Mouse (Mus musculus) stomach, embryonic 14.5 days (tissue): ENCODE measurements around the gene Zfp87. TPM values are rescaled to one million over a fixed set of nuclear protein-coding genes. Genes with fewer than 3 reads are reported as not detected.

Experiments
- ATAC-seq: fragments of 200-750 bp; cut with Nextera tagmentation; 2 replicates; pipeline ENCODE4 v1.8.0; 2017; ENCODE audit warnings: low read depth, moderate TSS enrichment; ENCODE audit not compliant: insufficient number of reproducible peaks, insufficient read depth, low FRiP score
- H3K27ac ChIP-seq: fragments of 300-500 bp; sonication (generic); 2 replicates; pipeline ENCODE4 v1.5.1; 2014; ENCODE audit warnings: mild to moderate bottlenecking, low read length, moderate library complexity, mixed read lengths
- H3K27me3 ChIP-seq: fragments of 300-500 bp; sonication (generic); 2 replicates; pipeline ENCODE4 v1.6.1; 2014; ENCODE audit warnings: low read length, control low read depth, mixed read lengths; ENCODE audit not compliant: control insufficient read depth, insufficient read depth
- H3K36me3 ChIP-seq: fragments of 300-500 bp; sonication (generic); 2 replicates; pipeline ENCODE4 v1.6.1; 2014; ENCODE audit warnings: mild to moderate bottlenecking, control low read depth, low read length, moderate library complexity, mixed read lengths; ENCODE audit not compliant: control insufficient read depth, insufficient read depth
- H3K4me1 ChIP-seq: fragments of 300-500 bp; sonication (generic); 2 replicates; pipeline ENCODE4 v1.6.1; 2014; ENCODE audit warnings: low read length, control low read depth, mixed read lengths; ENCODE audit not compliant: control insufficient read depth, insufficient read depth
- H3K4me2 ChIP-seq: fragments of 300-500 bp; sonication (generic); replicated peaks from 2 replicates; pipeline ENCODE4 v1.6.1; 2014; ENCODE audit warnings: low read depth, low read length, control low read depth
- H3K4me3 ChIP-seq: fragments of 300-500 bp; sonication (generic); 2 replicates; pipeline ENCODE4 v1.5.1; 2014; ENCODE audit warnings: low read depth, low read length, control low read depth
- H3K9ac ChIP-seq: fragments of 300-500 bp; sonication (generic); replicated peaks from 2 replicates; pipeline ENCODE4 v1.6.1; 2014; ENCODE audit warnings: low read depth, mild to moderate bottlenecking, control low read depth, low read length, moderate library complexity, mixed read lengths
- H3K9me3 ChIP-seq: fragments of 300-500 bp; sonication (generic); 2 replicates; pipeline ENCODE4 v1.6.1; 2016; ENCODE audit warnings: low read depth, low read length, control low read depth; ENCODE audit not compliant: control insufficient read depth
- WGBS: fragments of 180-500 bp; shearing (Covaris S2); extraction: QIAGEN DNeasy Blood & Tissue Kit; methylation state at CpG from one replicate; pipeline ENCODE4 v1.1.7; 2014; 5-methylcytosine and 5-hydroxymethylcytosine counted together
- polyA plus RNA-seq: library from polyadenylated mRNA; unstranded; fragments of >200 nt; fragmentation: Nextera tagmentation; extraction: Ambion mirVana; gene quantifications from 2 replicates; pipeline ENCODE4 v1.2.1, GENCODE M21; 2014

Zfp87 gene
- 25.0 and 29.0 TPM in 2 replicates for polyA plus RNA-seq

DNA sequence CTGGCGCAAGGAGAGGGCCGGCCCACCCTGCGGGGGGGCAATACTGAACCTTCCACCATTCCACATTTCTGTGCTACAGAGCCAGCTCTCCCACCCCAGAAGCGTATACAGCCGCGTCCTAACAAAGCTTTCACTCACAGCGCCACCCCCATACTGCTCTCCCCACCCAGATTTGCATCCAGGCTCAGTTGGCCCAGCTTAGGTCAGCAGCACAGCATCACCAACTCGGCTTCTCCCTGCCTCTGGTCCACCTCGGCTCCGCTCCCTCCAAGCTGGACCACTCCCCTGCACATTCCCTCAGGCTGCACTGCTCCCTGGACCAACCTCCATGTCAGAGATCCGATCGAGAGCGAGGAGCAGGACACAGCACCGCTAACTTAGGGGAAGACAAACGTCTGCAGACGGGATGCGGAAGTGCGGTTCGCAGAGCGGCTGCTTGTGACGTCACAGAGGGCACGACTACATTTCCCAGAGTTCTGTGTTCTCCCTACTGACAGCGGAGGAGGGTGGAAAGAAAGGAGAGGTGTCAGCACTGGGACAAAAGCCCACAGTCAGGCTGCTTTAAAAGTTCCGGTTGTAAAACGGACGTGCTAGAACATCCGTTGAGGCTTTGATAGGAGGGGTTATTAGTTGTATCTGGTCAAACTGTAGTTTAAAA, at the start of gene Zfp87, which contains the start of gene Gm26965:
Zfp87 (minus strand) TSS at position 425 of the 658 bp plus-strand sequence.
Gm26965 (minus strand) TSS at position 399 of the 658 bp plus-strand sequence.
- Histone ChIP-seq H3K4me2 (peak within 1 kb of the TSS; percentile 78), H3K9ac (peak within 1 kb of the TSS; percentile 76), H3K4me1 (peaks cover 6% of the 10 kb centered on the region; the same call in 1 of the 2 replicates), H3K4me3 (peak within 1 kb of the TSS; percentile 91), H3K27ac (peak within 1 kb of the TSS; percentile 58; the same call in 1 of the 2 replicates), H3K36me3 (0 out of 2 replicates have a peak, but pooled peaks cover 1% of the 10 kb centered on the region), H3K27me3 (no peaks in the 10 kb centered on the region), H3K9me3 (no peaks in the 10 kb centered on the region)
- 0% methylated on average over 27 of the region's 27 CpGs for WGBS
- peak; percentile 99 for ATAC-seq

DNA sequence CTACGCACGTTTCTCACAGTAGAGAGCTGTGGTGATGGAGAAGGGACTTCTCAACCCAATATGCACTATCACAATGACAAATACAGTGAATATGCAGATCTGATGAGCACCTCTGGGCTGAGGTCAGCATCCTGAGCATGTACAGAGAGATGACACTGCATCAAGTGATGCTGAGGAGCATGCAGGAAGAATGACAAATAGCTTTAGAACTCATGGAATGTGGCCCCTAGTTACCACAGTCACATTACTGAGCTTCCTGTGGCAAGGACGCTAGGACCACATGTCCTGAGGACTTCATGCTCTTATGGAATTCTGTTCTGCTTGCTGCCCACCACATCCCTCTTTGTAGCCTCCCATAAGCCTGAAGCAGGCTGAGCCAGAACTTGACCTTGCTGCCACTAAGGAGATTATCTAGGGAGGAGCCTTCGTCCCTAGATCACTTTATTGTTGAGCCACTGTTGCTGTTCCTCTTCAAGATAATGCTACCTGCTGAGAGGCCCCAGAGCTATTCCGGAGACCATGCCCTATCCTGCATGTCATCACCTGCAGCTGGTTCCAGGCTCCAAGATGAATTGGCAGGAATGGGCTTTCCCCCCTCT, 46.7 kb upstream of the Zfp87 start:
- H3K4me1 ChIP-seq = no peaks in the 10 kb centered on the region
- no peak for ATAC-seq
- H3K9ac ChIP-seq = no peak overlapping the region
- no peak overlapping the region for H3K27ac ChIP-seq
- 77% methylated on average over 5 of the region's 5 CpGs for WGBS
- no peak overlapping the region for H3K4me3 ChIP-seq
- H3K4me2 ChIP-seq = no peak overlapping the region
- no peaks in the 10 kb centered on the region for H3K9me3 ChIP-seq
- no peaks in the 10 kb centered on the region for H3K36me3 ChIP-seq
- H3K27me3 ChIP-seq = no peaks in the 10 kb centered on the region

DNA sequence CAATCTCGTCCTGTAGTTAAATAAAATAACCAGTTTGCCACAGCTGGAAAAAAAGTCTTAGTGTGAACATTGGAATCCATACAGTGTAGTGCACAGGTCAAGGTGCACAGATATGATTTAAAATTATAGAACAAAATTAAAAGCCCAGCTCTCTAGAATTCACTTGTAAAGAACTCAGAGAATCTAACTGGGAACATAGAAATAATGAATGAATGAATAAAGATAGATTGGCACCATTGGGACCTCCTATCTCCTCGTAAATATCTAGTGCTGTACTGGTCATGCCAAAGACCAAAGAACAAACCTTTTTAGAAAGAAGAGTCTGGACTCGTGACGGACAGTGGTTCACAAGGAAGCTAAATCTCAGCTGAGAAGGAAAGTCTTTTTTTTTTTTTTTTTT, 27.8 kb upstream of the Zfp87 start, which contains the start of gene Zfp748:
Zfp748 (minus strand) TSS at position 101 of the 400 bp plus-strand sequence.
- H3K36me3 ChIP-seq = no peaks in the 10 kb centered on the region
- WGBS = 75% methylated on average over 4 of the region's 4 CpGs
- H3K4me1 ChIP-seq = peaks cover 9% of the 10 kb centered on the region; the same call in 1 of the 2 replicates
- H3K9ac ChIP-seq = peak within 1 kb of the TSS; percentile 80
- H3K4me3 ChIP-seq = peak within 1 kb of the TSS; percentile 84
- peak within 1 kb of the TSS; percentile 63 for H3K4me2 ChIP-seq
- no peaks in the 10 kb centered on the region for H3K9me3 ChIP-seq
- H3K27ac ChIP-seq = peak within 1 kb of the TSS; percentile 91
- no peaks in the 10 kb centered on the region for H3K27me3 ChIP-seq
- no peak for ATAC-seq

DNA sequence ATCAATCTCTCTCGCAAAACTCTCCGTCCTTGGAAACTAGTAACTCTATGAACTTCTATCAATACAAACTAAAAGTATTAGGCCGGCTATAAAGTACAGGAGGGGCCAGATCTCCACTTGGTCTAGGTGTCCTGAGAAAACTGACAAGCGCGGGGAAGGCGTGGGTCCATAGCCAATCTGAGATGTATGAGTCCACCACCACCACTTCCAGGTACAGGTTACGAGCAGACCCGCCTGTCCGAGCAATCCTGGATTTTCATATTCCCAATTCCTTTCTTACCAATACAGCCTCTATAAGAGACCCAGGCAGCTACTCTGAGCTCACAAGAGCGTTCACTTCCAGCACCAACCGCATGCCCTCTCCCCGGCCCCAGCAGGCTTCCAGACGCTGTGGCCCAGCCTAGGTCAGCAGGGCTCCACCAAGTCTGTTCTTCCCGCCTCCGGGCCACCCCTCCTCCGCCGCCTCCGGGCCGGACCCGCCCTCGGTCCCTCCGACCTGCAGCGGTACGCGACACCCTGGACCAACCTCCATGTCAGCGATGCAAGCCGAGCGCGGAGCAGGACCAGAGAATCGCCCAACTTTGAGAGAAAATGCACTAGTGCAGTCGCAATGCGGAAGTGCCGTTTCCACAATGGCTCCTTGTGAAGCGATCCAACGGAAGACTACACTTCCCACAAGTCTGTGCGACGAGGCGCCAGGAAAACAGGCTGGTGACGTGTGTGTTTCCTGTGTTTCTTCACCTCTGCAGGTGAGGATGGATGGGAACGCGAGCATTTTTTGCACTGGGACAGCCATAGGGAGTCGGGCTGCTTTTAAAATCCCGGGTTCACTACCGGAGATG, 26.7 kb upstream of the Zfp87 start:
- Histone ChIP-seq H3K27me3 (no peaks in the 10 kb centered on the region), H3K4me1 (peaks cover 9% of the 10 kb centered on the region; the same call in 1 of the 2 replicates), H3K9me3 (no peaks in the 10 kb centered on the region), H3K36me3 (no peaks in the 10 kb centered on the region), H3K4me2 (peak overlapping the region; percentile 63), H3K4me3 (peak overlapping the region; percentile 84), H3K27ac (peak overlapping the region; percentile 91), H3K9ac (peak overlapping the region; percentile 80)
- 1% methylated on average over 44 of the region's 44 CpGs for WGBS
- peak; percentile 98 for ATAC-seq

DNA sequence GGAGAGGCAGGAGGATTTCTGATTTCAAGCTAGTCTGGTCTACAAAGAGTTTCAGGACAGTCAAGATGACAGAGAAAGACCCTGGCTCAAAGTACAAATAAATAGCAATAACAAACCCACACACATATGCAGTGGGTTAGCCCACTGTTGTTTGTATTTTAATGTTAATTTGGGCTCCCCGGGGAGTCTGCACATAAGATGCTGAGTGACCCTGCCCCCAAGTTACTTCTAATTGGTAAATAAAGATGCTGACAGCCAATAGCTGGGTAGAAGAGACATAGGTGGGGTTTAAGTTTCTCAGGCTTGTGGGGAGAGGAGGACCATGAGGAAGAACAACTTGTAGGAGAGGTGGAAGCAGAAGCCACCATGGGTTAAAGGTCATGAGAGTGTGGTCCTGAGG, 20.0 kb upstream of the Zfp87 start:
- no peaks in the 10 kb centered on the region for H3K9me3 ChIP-seq
- H3K4me3 ChIP-seq = no peak overlapping the region
- H3K36me3 ChIP-seq = peaks cover 36% of the 10 kb centered on the region
- WGBS = 94% methylated on average over 1 of the region's 1 CpGs
- H3K4me2 ChIP-seq = no peak overlapping the region
- H3K27ac ChIP-seq = no peak overlapping the region
- H3K4me1 ChIP-seq = no peaks in the 10 kb centered on the region
- no peak overlapping the region for H3K9ac ChIP-seq
- no peaks in the 10 kb centered on the region for H3K27me3 ChIP-seq
- no peak for ATAC-seq

DNA sequence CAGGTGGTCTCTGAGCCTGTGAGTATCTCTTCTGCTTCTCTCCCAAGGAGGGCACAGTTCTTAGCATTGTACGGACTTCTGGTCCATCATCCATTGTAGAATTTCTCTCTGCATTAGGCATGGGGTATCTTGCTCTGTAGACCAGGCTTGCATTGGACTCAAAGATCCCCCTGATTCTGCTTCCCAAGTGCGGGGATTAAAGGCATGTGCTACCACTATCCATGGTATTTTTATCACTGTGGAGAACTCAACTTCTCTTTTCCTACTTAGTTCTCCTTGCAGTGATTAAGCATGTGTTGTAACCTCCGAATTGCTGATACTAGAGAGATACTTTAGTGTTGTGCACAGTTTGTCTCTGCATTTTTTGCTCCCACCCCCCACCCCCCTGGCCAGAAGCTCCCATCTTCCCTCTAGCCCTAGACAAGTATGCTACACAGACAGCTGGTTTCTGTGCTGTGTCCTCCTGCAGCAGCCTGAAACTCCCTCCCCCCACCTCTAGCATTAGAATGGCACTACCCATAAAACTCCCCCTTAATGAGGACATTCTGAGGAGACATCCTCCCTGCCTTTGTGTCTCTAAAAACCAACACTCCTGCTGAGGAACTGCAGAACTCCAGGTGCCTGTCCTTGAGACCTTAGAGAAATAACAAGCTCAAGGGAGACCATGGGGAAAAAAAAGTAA, 1.2 kb upstream of the Zfp87 start:
- H3K4me1 ChIP-seq = peaks cover 6% of the 10 kb centered on the region; the same call in 1 of the 2 replicates
- no peak for ATAC-seq
- H3K27me3 ChIP-seq = no peaks in the 10 kb centered on the region
- no peak overlapping the region for H3K27ac ChIP-seq
- no peaks in the 10 kb centered on the region for H3K9me3 ChIP-seq
- no peak overlapping the region for H3K4me3 ChIP-seq
- no peak overlapping the region for H3K9ac ChIP-seq
- 78% methylated on average over 3 of the region's 3 CpGs for WGBS
- no peaks in the 10 kb centered on the region for H3K36me3 ChIP-seq
- H3K4me2 ChIP-seq = no peak overlapping the region

DNA sequence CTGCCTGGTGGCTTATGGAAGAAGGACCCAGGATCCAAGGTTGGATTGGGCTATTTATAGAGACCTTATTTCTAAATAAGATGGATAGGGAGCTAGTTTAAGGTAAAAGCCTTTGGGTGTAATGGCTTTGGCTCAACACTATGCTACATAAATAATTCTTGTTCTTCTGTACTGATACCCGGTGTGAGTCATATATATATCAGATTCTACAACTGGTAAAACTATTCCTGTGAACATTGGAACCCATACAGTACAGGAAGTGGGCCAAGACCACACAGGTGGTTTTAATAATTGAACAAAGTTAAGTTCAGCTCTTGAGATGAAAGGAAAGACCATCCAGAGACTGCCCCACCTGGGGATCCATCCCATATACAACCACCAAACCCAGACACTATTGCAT, 25.1 kb downstream of the Zfp87 start:
- Histone ChIP-seq H3K27me3 (no peaks in the 10 kb centered on the region), H3K4me1 (no peaks in the 10 kb centered on the region), H3K27ac (no peak overlapping the region), H3K4me3 (no peak overlapping the region), H3K4me2 (0 out of 2 replicates have a peak overlapping the region, but pooled peaks have one; percentile 72), H3K9me3 (peaks cover 2% of the 10 kb centered on the region; the same call in 1 of the 2 replicates), H3K36me3 (no peaks in the 10 kb centered on the region), H3K9ac (no peak overlapping the region)
- 81% methylated on average over 1 of the region's 1 CpGs for WGBS
- ATAC-seq = no peak
